Mouse (Mus musculus): ENCODE measurements around the gene Ap1m2.

- TF ChIP-seq CTCF (IDR thresholded peaks at IDR 0.05; ENCODE audit: insufficient read depth, low read depth, low read length) (no peak), POLR2A (IDR thresholded peaks at IDR 0.05; ENCODE audit: insufficient read depth, low read depth, low read length) (no peak)
Observed at GRCm38 (mm10) chr9:21329041-21329440, 16.9 kb upstream of the Ap1m2 start.

Data from olfactory bulb, adult 2 months (tissue).